Mouse (Mus musculus) thymus, adult 2 months (tissue): ENCODE data around the gene Gcsam. TPM values are rescaled to one million over a fixed set of nuclear protein-coding genes. Genes with fewer than 3 reads are reported as not detected.

Experiments used
- DNase-seq: peaks from one replicate; pipeline ENCODE4 v3.0.0; 2021
- H3K27ac ChIP-seq: fragments of 200-500 bp; 2 replicates; pipeline ENCODE4 v1.5.1; 2012; ENCODE audit warnings: low read length, control low read depth; ENCODE audit not compliant: control insufficient read depth, insufficient read depth
- H3K27me3 ChIP-seq: fragments of 200-500 bp; 2 replicates; pipeline ENCODE4 v1.6.1; 2012; ENCODE audit warnings: mild to moderate bottlenecking, low read length, moderate library complexity, mixed read lengths; ENCODE audit not compliant: control insufficient read depth, insufficient read depth
- H3K36me3 ChIP-seq: fragments of 200-500 bp; 2 replicates; pipeline ENCODE4 v1.6.1; 2012; ENCODE audit warnings: mild to moderate bottlenecking, low read length, moderate library complexity; ENCODE audit not compliant: control insufficient read depth, insufficient read depth
- H3K4me1 ChIP-seq: fragments of 200-500 bp; replicated peaks from 2 replicates; pipeline ENCODE4 v1.6.1; 2012; ENCODE audit warnings: low read length; ENCODE audit not compliant: control insufficient read depth, insufficient read depth
- H3K4me3 ChIP-seq: fragments of 200-500 bp; 2 replicates; pipeline ENCODE4 v1.5.1; 2012; ENCODE audit warnings: mild to moderate bottlenecking, low read length, control low read depth, moderate library complexity; ENCODE audit not compliant: control insufficient read depth, insufficient read depth
- CTCF ChIP-seq: fragments of 200-500 bp; IDR thresholded peaks from 2 replicates; pipeline ENCODE4 v1.5.1; 2012; ENCODE audit warnings: mild to moderate bottlenecking, control low read depth, low read length, moderate library complexity, borderline replicate concordance; ENCODE audit not compliant: control insufficient read depth, poor library complexity, insufficient read depth; ENCODE audit errors: extremely low read depth
- POLR2A ChIP-seq: fragments of 200-500 bp; IDR thresholded peaks from 2 replicates; pipeline ENCODE4 v1.6.1; 2012; ENCODE audit warnings: mild to moderate bottlenecking, low read length, control low read depth, moderate library complexity; ENCODE audit not compliant: control insufficient read depth, poor library complexity, insufficient read depth; ENCODE audit errors: extremely low read depth
- WGBS: fragments of 180-500 bp; shearing (Covaris S2); methylation state at CpG from one replicate; pipeline ENCODE4 v1.1.7; 2018; 5-methylcytosine and 5-hydroxymethylcytosine counted together
- polyA plus RNA-seq: library from polyadenylated mRNA; depleted of rRNA; stranded (reverse); fragments of >200 nt; gene quantifications from 2 replicates; pipeline ENCODE4 v1.2.3, GENCODE M21; 2012; rRNA removed

Gene Gcsam
- polyA plus RNA-seq, 1 experiment, result 0.97 TPM

- Histone ChIP-seq H3K27me3 (no peaks in the 10 kb centered on the region), H3K4me3 (no peak overlapping the region), H3K36me3 (no peaks in the 10 kb centered on the region), H3K27ac (no peak overlapping the region), H3K4me1 (peaks cover 10% of the 10 kb centered on the region)
- TF ChIP-seq POLR2A (no peak), CTCF (no peak)
- DNase-seq, result no peak
- 94% methylated on average over 1 of the region's 1 CpGs for WGBS
These were observed 48.1 kb downstream of the Gcsam start for GRCm38 (mm10) chr16:45658248-45658647.

GRCm38 (mm10) chr16:45659596-45659995, 49.4 kb downstream of the Gcsam start:
- no peaks in the 10 kb centered on the region for H3K4me1 ChIP-seq
- TF ChIP-seq POLR2A (no peak), CTCF (no peak)
- DNase-seq, result no peak
- H3K4me3 ChIP-seq, result no peak overlapping the region
- no peak overlapping the region for H3K27ac ChIP-seq
- no peaks in the 10 kb centered on the region for H3K36me3 ChIP-seq
- WGBS, result 90% methylated on average over 4 of the region's 4 CpGs
- no peaks in the 10 kb centered on the region for H3K27me3 ChIP-seq

DNA sequence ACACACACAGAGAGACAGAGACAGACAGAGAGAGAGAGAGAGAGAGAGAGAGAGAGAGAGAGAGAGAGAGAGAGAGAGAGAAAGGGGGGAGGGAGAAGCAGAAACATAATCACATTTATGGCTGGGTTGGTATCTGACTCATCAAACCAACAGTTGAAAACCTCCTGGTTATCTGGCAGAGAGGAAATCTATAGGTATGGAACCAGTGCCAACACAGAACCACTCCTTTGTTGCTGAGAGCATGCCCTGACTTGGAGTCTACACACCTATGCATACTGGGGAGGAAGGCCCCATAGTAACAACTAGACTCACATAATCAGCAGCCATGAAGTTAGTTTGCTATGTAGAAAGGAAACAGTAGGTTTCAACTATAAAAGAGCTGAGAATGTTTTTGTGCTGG, 52.2 kb downstream of the Gcsam start:
- TF ChIP-seq CTCF (no peak), POLR2A (no peak)
- no peak for DNase-seq
- Histone ChIP-seq H3K27me3 (no peaks in the 10 kb centered on the region), H3K4me1 (no peaks in the 10 kb centered on the region), H3K36me3 (no peaks in the 10 kb centered on the region), H3K4me3 (no peak overlapping the region), H3K27ac (no peak overlapping the region)

DNA sequence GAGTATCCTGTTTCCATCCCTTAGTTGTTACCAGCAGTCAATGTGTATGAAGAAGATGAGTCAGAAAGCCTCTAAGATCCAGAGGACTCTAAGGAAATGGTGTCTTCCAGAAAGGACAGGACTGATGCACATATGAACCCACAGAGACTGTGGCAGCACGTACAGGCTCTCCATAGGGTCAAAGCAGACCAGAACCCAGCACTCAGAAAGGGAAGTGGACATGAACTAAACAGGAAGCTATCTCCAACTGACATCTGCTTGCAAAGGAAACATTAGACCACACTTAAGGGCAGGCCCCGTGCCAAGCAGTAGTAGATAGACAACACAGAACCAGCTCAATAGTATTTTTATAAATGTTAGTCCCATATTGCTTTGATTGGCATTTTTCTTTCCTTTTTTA, 56.0 kb downstream of the Gcsam start:
- Histone ChIP-seq H3K4me1 (no peaks in the 10 kb centered on the region), H3K27ac (no peak overlapping the region), H3K4me3 (no peak overlapping the region), H3K36me3 (no peaks in the 10 kb centered on the region), H3K27me3 (no peaks in the 10 kb centered on the region)
- DNase-seq, result no peak
- TF ChIP-seq CTCF (no peak), POLR2A (no peak)
- 15% methylated on average over 2 of the region's 2 CpGs for WGBS

DNA sequence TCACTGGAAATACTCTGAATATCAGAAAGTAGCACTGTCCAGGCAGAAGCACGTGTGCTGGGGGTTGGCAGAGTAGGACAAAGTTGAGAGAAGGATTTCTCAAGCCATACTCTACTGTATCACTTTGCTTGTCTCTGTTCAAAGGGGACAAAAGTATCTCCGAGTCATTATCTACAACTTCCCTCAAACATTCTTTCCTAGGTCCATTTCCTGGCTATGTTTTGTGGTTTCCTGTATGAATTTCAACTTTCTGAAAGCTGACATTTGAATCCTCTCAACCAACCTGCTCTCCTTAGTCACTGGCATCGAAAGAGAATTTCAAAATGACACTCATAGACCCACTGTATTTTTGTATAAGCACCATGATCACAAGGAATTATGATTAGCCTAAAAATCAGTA, 58.0 kb downstream of the Gcsam start:
- TF ChIP-seq CTCF, result no peak
- TF ChIP-seq POLR2A, result no peak
- Histone ChIP-seq H3K27ac (no peak overlapping the region), H3K27me3 (no peaks in the 10 kb centered on the region), H3K4me1 (no peaks in the 10 kb centered on the region), H3K36me3 (no peaks in the 10 kb centered on the region), H3K4me3 (no peak overlapping the region)
- no peak for DNase-seq
- 7% methylated on average over 3 of the region's 3 CpGs for WGBS

DNA sequence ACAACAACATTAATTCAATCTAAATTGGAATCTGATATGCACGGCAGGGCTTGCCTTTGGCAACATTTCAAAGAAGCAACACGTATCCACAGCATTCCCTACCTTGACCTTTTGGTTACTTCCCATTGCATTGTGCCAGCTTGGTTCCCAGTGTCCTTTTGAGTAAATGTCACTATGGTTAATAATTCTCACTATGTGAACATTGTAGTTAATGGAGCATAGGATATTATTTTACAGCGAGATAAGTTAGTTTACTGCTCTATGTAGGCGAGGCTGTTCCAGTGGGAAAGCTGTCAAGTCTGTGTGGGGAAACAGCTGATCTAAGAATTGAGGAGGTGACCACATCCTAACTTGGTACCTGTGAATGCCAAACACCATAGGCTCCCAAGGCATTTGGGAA, 59.8 kb downstream of the Gcsam start:
- Histone ChIP-seq H3K27ac (no peak overlapping the region), H3K4me3 (no peak overlapping the region), H3K27me3 (no peaks in the 10 kb centered on the region), H3K36me3 (no peaks in the 10 kb centered on the region), H3K4me1 (no peaks in the 10 kb centered on the region)
- no peak for TF ChIP-seq CTCF
- TF ChIP-seq POLR2A, result no peak
- no peak for DNase-seq
- 87% methylated on average over 4 of the region's 4 CpGs for WGBS

Other genes with a start within 250 kb of the Gcsam start
- 32.5 and 43.7 TPM in 2 replicates for gene Cd200, start 201.3 kb upstream of the Gcsam start, polyA plus RNA-seq
- gene Gm609, start 117.4 kb upstream of the Gcsam start, polyA plus RNA-seq, result 0.04 TPM in 2 replicates
- not detected in 2 replicates for gene Gm17783, start 78.3 kb upstream of the Gcsam start, polyA plus RNA-seq
- gene Slc9c1, start 75.1 kb upstream of the Gcsam start, polyA plus RNA-seq, result 0.03 TPM in 1 of 2 replicates, not detected in the other
- 0.08 and 0.19 TPM in 2 replicates for gene BC016579, start 43.7 kb downstream of the Gcsam start, polyA plus RNA-seq
- gene Tmprss7, start 83.3 kb downstream of the Gcsam start, polyA plus RNA-seq, result 0.07 and 0.34 TPM in 2 replicates
- gene Tagln3, start 114.2 kb downstream of the Gcsam start, polyA plus RNA-seq, result 1.2 TPM in 2 replicates
- gene Abhd10, start 132.6 kb downstream of the Gcsam start, polyA plus RNA-seq, result 10.4 and 11.4 TPM in 2 replicates